Mouse (Mus musculus) naive thymus-derived CD4-positive, alpha-beta T cell, adult 2 months (primary cell): ENCODE data around the gene Optn.
"Not testable (repeated sequence)": the region's sequence is repeated elsewhere in the genome, so short reads cannot be mapped to it uniquely, and the experiment has no call there.

ENCODE experiments used
- DNase-seq: peaks from one replicate; pipeline ENCODE4 v3.0.0-alpha.2; 2011; ENCODE audit warnings: low read depth

Optn gene

GRCm38 (mm10) chr2:5063299-5064205, at the start of gene Optn:
Optn (minus strand) TSS chr2:5064051.
- DNase-seq = peak; percentile 54

DNA sequence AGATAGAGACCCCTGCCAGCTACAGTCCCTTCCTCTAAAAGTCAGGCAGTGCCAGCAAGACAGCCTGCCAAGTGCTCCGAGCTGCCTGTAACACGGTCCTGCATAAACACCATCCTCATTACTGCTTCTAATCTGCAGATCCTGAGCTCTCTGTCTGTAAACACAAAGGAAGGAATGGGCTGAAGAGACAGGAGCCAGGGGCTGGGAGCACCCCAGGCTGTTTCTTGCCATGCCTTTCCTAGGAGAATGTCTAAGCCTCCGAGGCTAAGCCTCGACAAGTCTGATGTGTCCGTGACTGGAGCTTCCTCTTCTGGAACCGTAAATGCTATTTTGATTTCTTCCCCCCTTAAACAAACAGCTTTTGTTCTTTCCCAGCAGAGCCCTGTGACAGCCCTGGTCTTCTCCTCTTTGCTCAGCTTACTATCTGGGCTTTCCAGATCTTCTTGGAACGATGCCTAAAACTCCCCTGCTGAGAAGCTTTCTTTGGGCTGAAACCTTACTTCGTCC, 49.0 kb upstream of the Optn start:
- no peak for DNase-seq

- DNase-seq = no peak
Observed at GRCm38 (mm10) chr2:5102891-5103290, 39.0 kb upstream of the Optn start.

GRCm38 (mm10) chr2:5101743-5102245, 37.9 kb upstream of the Optn start:
- DNase-seq = no peak

DNA sequence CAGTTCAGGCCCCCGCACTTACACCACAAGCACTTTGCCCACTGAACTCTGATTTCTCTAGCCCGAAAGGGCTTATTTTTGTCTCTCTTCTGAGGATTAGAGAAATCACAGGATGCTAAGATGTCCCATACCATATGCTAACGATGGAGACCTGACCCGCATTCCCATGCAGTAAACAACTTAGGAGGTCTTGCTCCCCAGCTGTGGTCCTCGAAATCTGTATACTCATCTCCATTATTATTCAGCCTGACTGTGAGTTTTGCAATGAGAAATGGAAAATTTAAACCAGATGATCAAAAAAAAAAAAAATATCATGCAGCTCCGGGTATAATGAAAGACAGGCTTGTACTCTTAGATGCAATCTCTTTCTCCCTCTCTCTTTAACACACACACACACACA, 35.3 kb upstream of the Optn start:
- no peak for DNase-seq

GRCm38 (mm10) chr2:5097786-5098445, 34.1 kb upstream of the Optn start:
- no peak for DNase-seq

GRCm38 (mm10) chr2:5095316-5095715, 31.5 kb upstream of the Optn start:
- no peak for DNase-seq

- no peak for DNase-seq
Observed at GRCm38 (mm10) chr2:5094876-5095275, 31.0 kb upstream of the Optn start.

DNA sequence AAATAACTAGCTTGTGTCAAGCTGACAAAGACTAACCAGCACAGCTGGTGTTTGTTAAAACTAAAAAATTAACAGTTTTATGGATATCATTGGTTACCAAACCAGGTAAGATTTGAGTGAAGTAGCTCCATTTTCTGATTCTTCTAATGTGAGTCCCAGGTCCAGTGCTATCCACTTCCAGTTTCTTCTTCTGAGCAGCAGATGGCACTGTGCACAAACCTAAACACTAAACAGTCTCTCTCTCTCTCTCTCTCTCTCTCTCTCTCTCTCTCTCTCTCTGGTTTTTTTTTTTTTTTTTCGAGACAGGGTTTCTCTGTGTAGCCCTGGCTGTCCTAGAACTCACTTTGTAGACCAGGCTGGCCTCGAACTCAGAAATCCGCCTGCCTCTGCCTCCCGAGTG, 26.5 kb upstream of the Optn start:
- peak; percentile 10 for DNase-seq

GRCm38 (mm10) chr2:5087667-5088066, 23.8 kb upstream of the Optn start:
- DNase-seq = no peak

GRCm38 (mm10) chr2:5083739-5084138, 19.9 kb upstream of the Optn start:
- no peak for DNase-seq

- no peak for DNase-seq
Observed at GRCm38 (mm10) chr2:5080053-5080787, 16.4 kb upstream of the Optn start.

DNA sequence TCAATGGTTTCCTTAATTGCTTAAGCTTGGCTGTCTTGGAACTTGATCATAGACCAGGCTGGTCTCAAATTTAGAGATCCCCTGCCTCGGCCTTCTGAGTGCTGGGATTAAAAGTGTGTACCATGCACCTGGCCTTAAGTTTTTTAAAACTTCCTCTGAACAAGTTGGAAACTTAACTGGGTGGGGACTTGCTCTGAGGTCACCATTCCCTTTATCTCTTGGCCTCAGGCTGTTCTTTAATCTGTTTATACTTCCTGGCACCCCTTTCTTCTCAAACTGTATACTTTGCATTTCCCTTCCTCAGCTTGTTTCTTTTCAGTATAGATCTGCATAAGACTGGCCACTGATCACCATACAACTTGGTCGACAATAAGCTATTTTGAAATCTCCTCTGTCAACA, 14.1 kb upstream of the Optn start:
- DNase-seq = no peak

DNA sequence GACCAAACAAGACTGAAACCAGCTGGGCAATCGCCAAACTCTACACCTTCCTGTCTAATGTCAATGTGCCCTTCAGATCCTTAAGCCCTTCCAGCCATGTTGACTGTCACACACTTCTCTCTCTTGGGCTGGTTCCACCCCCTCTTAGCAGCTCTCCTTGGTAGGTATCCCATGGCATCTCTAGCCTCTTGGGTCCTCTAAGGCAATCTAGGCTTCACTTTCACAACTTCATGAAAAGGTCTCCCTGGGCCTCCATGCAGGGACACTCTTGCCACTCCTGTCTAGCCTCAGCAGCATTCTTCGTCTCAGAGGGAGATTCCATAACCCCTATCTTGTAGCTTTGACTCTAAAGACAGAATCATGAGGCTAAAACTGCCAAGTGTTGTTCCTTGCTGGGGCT, 13.6 kb upstream of the Optn start:
- no peak for DNase-seq

- DNase-seq = no peak
Observed at GRCm38 (mm10) chr2:5075856-5076255, 12.0 kb upstream of the Optn start.

DNA sequence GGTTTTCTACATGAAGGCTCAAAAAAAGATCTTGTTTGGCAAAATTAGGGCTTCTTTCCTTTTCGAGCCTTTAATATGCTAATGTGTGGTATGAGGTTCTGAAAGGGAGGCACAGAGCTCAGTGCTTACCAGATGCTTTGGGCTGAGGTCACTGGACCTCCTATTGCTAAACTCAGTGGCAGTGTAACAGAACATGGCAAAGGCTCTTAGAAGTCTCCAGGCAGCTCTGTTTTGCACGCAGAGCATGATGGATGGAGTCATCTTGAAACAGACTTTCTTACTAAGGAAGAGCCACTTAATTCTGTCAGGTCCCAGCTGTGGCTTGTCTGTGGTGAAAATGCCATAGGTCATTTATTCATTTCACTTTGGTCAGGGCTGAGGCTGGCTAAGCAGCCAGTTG, 11.6 kb upstream of the Optn start:
- no peak for DNase-seq

- DNase-seq = no peak
Observed at GRCm38 (mm10) chr2:5073785-5074184, 9.9 kb upstream of the Optn start.

- DNase-seq = no peak
Observed at GRCm38 (mm10) chr2:5067951-5068350, 4.1 kb upstream of the Optn start.

DNA sequence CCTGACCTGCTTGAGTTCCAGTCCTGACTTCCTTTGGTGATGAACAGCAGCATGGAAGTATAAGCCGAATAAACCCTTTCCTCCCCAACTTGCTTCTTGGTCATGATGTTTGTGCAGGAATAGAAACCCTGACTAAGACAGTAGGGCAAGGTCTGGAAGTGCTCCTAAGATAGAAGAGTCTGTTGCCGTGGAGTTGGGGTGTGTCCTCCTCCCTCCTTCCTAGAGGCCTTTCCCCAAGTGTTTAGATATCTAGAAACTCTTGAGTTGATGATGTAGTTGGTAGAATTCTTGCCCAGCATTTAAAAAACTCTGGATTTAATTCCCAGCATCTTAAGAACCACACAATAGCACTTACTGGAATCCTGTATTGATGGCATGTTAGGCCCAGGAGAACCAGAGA, 3.4 kb upstream of the Optn start:
- not testable (repeated sequence) for DNase-seq

DNA sequence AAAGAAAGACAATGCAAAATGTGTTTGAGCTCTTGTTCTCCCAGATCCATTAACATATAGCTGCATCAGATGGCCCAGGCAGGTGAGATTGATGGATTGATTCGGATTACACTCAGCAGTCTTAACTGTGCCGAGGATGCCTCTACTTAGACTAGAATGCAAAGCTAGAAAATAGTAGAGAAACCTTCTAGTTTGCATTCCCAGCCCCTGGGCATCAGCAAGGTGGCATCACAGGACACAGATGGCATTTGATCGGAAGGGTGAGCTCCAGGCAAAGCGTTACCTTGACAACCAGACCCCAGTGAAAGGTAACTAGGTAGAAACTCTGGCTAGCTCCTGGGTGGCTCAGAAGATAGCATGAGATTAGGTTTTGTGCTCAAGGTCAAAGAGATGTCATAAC, 396 bp upstream of the Optn start:
- DNase-seq = no peak

DNA sequence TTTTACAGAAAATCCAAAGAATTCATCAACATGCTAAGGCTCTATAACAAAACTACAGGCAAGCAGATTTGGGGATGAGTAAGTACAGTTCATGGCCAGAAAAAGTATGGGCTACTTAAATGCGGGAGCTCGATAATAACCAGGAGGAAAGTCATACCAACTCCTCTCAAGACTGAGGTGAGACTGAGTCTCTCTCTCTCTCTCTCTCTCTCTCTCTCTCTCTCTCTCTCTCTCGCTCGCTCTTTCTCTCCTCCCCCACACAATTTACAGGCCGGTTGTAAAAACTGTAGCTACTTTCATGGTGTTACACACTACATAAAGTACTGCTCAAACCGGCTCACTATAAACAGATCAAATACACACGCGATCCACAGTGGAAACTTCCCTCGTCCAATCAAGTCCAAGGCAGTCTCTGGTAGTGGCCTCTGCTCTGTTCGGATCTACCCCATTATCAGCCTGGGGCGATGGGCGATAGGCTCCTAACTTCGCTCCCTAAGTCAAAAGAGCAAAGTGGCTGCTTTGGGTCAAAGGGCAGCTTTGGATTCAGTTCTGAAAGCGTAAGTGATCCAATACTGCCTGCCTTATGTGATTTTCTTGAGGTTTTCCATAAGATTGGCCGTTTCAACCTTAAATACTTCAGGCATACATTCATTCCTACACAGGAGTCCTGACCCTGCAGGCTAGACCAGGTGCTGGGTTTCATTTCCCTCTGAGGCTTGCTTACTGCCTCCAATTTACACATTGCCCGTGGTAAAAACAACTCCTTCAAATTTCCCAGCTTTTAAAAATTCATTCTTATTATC, 1.2 kb downstream of the Optn start:
- no peak for DNase-seq
